Mouse (Mus musculus): ENCODE data around the gene Creb3l1. TPM values are rescaled to one million over a fixed set of nuclear protein-coding genes. Genes with fewer than 3 reads are reported as not detected.

The Creb3l1 gene
- polyA plus RNA-seq, 1 experiment from 2014 or later: 1.1 TPM

DNA sequence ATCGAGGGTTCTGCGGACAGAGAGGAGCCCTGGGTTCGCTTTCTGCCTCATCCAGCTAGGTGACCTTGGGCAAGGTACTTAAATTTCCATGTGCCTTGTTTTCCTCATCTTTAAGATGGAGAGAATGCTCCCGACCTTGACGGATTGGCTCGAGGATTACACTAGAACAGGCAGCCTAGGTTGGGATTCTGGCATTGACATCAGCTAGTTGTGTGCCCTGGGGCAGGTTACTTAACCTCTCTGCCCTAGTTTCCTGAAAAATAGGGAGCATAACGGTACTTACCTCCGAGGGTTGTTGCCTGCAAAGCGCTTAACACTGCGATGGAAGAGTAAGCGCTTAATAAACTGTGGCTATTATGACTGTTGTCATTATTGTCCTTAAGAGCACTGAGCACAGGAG, 34.6 kb upstream of the Creb3l1 start:
- H3K4me3 ChIP-seq (replicated peaks): peak overlapping the region; percentile 54
- H3K9me3 ChIP-seq (replicated peaks): no peaks in the 10 kb centered on the region
- H3K36me3 ChIP-seq (replicated peaks): no peaks in the 10 kb centered on the region
- peak overlapping the region; percentile 82 for H3K4me2 ChIP-seq
- WGBS (ENCODE audit: insufficient replicate concordance): 3% methylated on average over 11 of the region's 11 CpGs
- ATAC-seq (ENCODE audit: insufficient read depth): no peak
- H3K27ac ChIP-seq (replicated peaks): no peak overlapping the region
- H3K9ac ChIP-seq: no peak overlapping the region
- H3K27me3 ChIP-seq: peaks cover 89% of the 10 kb centered on the region
- peaks cover 28% of the 10 kb centered on the region for H3K4me1 ChIP-seq (replicated peaks)

DNA sequence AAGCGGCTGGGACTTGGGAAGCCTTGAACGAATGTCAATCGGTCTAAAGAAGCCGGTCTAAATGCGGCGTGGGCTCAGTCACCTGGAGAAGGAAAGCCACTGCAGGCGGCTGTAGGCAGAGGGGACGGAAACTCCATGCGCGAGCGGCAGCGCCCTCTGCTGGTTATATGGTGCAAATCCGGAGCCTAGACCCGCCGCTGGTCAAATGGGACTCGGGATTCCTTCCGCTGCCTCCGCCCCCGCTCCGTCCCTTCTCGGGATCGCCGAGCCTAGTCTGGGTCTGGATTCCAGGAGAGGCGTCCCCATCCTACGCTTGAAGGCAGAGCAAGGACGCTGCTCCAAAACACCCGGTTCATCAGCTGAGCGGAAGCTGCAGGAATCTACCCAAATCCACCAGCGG, 34.2 kb upstream of the Creb3l1 start:
- Histone ChIP-seq H3K36me3 (replicated peaks) (no peaks in the 10 kb centered on the region), H3K27ac (replicated peaks) (no peak overlapping the region), H3K9ac (no peak overlapping the region), H3K27me3 (peaks cover 94% of the 10 kb centered on the region), H3K4me1 (replicated peaks) (peaks cover 28% of the 10 kb centered on the region), H3K4me3 (replicated peaks) (peak overlapping the region; percentile 54), H3K4me2 (peak overlapping the region; percentile 82), H3K9me3 (replicated peaks) (no peaks in the 10 kb centered on the region)
- no peak for ATAC-seq (ENCODE audit: insufficient read depth)
- under 1% methylated on average over 29 of the region's 29 CpGs for WGBS (ENCODE audit: insufficient replicate concordance)

DNA sequence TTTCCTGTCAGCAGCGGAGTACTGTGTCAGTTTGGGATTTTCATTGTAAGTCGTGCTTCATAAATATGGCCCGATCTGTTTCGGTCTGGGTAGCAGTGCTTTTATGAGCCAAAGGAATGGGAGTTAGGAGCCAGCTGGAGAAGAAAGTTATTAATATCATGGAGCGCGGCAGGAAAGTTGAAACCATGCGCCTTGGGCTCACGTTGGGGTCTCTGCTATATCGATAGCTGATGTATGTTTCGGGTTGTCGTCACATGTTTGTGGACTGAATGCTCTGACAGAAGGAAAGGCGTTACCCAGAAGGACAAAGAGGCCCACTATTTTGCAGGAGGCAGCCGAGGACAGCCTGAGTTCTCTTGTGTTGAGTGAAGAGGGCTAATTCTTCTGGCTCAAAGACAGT, 32.5 kb upstream of the Creb3l1 start:
- H3K9me3 ChIP-seq (replicated peaks): no peaks in the 10 kb centered on the region
- no peak for ATAC-seq (ENCODE audit: insufficient read depth)
- no peaks in the 10 kb centered on the region for H3K36me3 ChIP-seq (replicated peaks)
- H3K27ac ChIP-seq (replicated peaks): no peak overlapping the region
- peaks cover 94% of the 10 kb centered on the region for H3K27me3 ChIP-seq
- H3K9ac ChIP-seq: no peak overlapping the region
- peaks cover 28% of the 10 kb centered on the region for H3K4me1 ChIP-seq (replicated peaks)
- H3K4me2 ChIP-seq: no peak overlapping the region
- 77% methylated on average over 13 of the region's 13 CpGs for WGBS (ENCODE audit: insufficient replicate concordance)
- H3K4me3 ChIP-seq (replicated peaks): no peak overlapping the region

DNA sequence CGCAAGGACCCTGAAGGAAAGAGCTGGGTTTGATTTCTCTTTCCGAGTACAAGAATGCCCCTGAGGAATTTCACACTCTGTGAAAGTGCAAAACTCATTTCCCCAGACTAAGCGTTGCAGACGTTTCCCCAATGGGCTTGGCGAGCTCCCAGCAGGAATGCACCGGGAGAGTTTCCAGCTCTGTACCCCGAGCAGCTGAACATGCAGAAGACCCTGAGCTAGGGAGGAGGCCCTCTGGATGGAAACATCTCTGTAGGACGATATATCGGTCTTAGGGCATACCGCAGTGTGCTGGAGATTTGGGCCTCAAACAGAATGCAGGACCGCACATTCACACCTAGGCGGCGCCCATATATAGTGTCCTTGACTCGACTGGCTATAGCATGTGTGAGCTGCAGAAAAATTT, 31.5 kb upstream of the Creb3l1 start:
- Histone ChIP-seq H3K27ac (replicated peaks) (peak overlapping the region; percentile 57), H3K4me2 (peak overlapping the region; percentile 70), H3K27me3 (peaks cover 90% of the 10 kb centered on the region), H3K9ac (0 out of 2 replicates have a peak overlapping the region, but pooled peaks have one; percentile 27), H3K4me3 (replicated peaks) (peak overlapping the region; percentile 41), H3K9me3 (replicated peaks) (no peaks in the 10 kb centered on the region), H3K4me1 (replicated peaks) (peaks cover 28% of the 10 kb centered on the region), H3K36me3 (replicated peaks) (no peaks in the 10 kb centered on the region)
- 4% methylated on average over 14 of the region's 14 CpGs for WGBS (ENCODE audit: insufficient replicate concordance)
- peak; percentile 47 for ATAC-seq (ENCODE audit: insufficient read depth)

DNA sequence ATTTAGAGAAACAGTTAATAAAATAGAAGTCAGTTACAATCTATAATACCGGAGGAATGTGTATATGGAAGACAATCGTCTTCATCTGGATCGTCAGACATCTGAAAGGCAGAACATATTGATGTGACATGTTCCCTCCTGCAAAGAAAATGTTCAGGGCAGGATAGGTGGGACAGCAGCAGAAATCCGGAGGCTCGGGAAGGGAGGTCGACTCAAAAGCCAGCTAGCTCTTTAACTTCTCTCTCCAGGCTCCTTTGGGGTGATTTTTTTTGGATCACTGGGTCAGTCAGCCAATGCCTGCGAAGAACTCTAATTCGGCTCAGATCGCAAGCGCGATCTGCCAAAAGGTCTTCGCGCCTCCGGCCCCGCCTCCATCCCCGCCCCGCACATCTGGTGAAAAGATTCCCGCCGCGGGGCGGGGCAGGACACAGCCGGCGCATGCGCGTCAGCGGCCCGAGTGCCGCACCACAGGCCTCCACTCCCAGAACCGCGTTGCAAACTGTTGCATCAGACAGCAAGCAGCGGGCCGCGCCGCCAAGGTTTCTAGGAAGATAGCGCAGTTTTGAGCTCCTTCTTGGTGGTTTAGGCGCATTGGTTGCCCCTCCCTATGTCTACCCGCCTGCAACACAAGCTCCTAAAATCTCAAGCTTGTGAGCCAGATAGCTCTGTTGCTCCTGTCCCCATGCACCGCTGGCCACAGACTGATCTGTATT, 31.0 kb upstream of the Creb3l1 start:
- peak overlapping the region; percentile 57 for H3K27ac ChIP-seq (replicated peaks)
- H3K4me1 ChIP-seq (replicated peaks): peaks cover 28% of the 10 kb centered on the region
- H3K9me3 ChIP-seq (replicated peaks): no peaks in the 10 kb centered on the region
- H3K4me2 ChIP-seq: peak overlapping the region; percentile 70
- 0 out of 2 replicates have a peak overlapping the region, but pooled peaks have one; percentile 27 for H3K9ac ChIP-seq
- peak; percentile 67 for ATAC-seq (ENCODE audit: insufficient read depth)
- H3K4me3 ChIP-seq (replicated peaks): peak overlapping the region; percentile 41
- WGBS (ENCODE audit: insufficient replicate concordance): 4% methylated on average over 38 of the region's 38 CpGs
- no peaks in the 10 kb centered on the region for H3K36me3 ChIP-seq (replicated peaks)
- H3K27me3 ChIP-seq: peaks cover 85% of the 10 kb centered on the region

DNA sequence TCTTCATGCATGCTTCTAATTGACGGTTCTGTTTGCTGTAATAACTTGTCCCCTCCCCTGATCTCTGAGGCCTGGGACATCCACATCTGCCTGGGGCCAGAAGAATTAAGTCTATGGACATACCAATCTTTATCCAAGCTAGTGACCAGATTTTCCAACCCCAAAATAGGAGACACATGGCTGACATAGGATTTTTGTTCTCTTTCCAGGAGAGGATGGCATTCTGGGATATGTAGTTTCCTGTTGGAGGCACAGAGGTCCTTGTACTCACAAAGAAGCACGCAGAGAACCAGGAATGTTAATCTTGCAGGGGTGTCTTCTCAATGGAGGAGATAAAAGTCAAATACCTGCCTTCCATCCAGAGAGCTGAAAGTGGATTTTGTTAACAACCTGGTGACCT, 28.5 kb upstream of the Creb3l1 start:
- Histone ChIP-seq H3K27me3 (peaks cover 67% of the 10 kb centered on the region), H3K9me3 (replicated peaks) (no peaks in the 10 kb centered on the region), H3K4me1 (replicated peaks) (peaks cover 17% of the 10 kb centered on the region), H3K4me2 (no peak overlapping the region), H3K9ac (no peak overlapping the region), H3K27ac (replicated peaks) (no peak overlapping the region), H3K36me3 (replicated peaks) (no peaks in the 10 kb centered on the region), H3K4me3 (replicated peaks) (no peak overlapping the region)
- no peak for ATAC-seq (ENCODE audit: insufficient read depth)
- WGBS (ENCODE audit: insufficient replicate concordance): 43% methylated on average over 2 of the region's 2 CpGs

DNA sequence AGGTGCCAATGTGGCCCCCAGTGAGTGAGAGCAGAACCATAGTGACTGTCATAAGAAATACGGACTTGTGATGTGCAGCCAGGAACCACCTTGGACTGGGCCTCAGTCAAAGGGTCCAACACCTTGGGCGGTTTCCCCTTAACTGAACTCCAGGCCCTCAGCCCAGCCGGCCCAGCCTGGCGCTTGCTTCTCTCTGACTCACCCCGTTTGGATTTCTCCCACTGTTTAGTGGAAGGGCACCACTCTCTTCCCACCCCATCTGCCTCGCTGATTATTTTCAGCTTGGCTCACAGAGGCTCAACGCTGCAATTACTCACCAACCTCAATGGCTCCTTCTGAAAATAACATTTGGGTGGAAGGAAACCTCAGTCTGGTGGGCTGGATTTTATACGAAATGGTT, 27.9 kb upstream of the Creb3l1 start:
- H3K27me3 ChIP-seq: peaks cover 61% of the 10 kb centered on the region
- peaks cover 17% of the 10 kb centered on the region for H3K4me1 ChIP-seq (replicated peaks)
- H3K9ac ChIP-seq: no peak overlapping the region
- H3K27ac ChIP-seq (replicated peaks): no peak overlapping the region
- no peaks in the 10 kb centered on the region for H3K36me3 ChIP-seq (replicated peaks)
- H3K9me3 ChIP-seq (replicated peaks): no peaks in the 10 kb centered on the region
- WGBS (ENCODE audit: insufficient replicate concordance): 63% methylated on average over 8 of the region's 8 CpGs
- H3K4me2 ChIP-seq: no peak overlapping the region
- no peak for ATAC-seq (ENCODE audit: insufficient read depth)
- H3K4me3 ChIP-seq (replicated peaks): no peak overlapping the region

DNA sequence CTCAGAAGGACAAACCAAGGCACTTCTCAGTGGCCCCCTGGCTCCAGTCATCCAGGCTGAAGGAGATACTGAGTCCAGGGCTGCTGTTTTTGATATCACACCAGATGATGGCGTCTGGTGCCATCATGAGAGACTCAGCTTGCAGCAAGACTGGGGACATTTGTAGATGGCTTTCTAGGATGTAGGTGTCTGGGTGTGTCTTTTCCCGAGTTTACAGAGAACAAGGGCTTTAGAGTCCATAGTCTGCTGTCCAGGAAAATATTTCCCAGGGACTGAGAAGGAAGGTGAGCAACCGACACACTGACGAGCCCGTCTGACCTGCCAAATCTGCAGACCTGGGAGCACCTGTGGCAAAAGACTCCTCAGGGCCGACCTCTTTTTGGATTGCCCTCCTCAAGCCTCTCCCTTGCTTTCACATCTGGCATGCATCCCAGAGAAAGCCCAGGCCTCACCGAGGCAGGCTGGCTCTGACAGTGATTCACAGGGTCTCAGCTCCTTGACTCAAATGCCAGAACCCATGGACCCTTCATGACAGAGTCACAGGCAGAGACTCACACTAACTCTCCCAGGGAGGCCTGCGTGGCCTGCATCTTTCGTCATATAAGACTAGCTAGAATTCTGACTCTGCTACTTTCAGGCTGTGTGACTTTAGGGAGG, 23.9 kb upstream of the Creb3l1 start:
- Histone ChIP-seq H3K4me1 (replicated peaks) (0 out of 2 replicates have a peak, but pooled peaks cover 5% of the 10 kb centered on the region), H3K27ac (replicated peaks) (no peak overlapping the region), H3K9ac (no peak overlapping the region), H3K4me3 (replicated peaks) (no peak overlapping the region), H3K9me3 (replicated peaks) (no peaks in the 10 kb centered on the region), H3K36me3 (replicated peaks) (no peaks in the 10 kb centered on the region), H3K4me2 (no peak overlapping the region), H3K27me3 (peaks cover 24% of the 10 kb centered on the region)
- 52% methylated on average over 9 of the region's 9 CpGs for WGBS (ENCODE audit: insufficient replicate concordance)
- ATAC-seq (ENCODE audit: insufficient read depth): no peak; the same call in 1 of the 2 replicates

DNA sequence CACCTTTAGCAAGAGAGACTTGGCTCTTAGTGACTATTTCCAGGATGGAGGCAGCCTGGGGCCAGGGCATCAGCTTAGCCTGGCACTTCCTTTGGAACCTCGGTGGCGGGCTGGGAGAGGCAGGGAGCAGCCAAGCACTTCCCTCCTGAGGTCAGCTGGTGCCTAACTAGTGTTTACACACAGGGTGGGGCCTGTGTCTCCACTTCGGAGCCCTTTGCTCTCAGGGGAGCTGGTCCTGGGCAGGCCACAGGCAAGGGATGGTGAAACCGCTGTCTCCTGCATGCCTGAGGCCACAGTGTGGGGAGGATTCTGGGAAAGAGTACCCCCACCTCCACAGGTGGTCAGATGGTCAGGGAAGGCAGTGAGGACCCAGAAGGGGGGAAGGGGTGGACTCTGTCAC, 23.3 kb upstream of the Creb3l1 start:
- peaks cover 18% of the 10 kb centered on the region for H3K27me3 ChIP-seq
- peak; percentile 65 for ATAC-seq (ENCODE audit: insufficient read depth)
- WGBS (ENCODE audit: insufficient replicate concordance): 23% methylated on average over 4 of the region's 4 CpGs
- no peaks in the 10 kb centered on the region for H3K36me3 ChIP-seq (replicated peaks)
- no peaks in the 10 kb centered on the region for H3K9me3 ChIP-seq (replicated peaks)
- no peak overlapping the region for H3K27ac ChIP-seq (replicated peaks)
- 0 out of 2 replicates have a peak, but pooled peaks cover 5% of the 10 kb centered on the region for H3K4me1 ChIP-seq (replicated peaks)
- no peak overlapping the region for H3K4me3 ChIP-seq (replicated peaks)
- no peak overlapping the region for H3K9ac ChIP-seq
- H3K4me2 ChIP-seq: no peak overlapping the region

DNA sequence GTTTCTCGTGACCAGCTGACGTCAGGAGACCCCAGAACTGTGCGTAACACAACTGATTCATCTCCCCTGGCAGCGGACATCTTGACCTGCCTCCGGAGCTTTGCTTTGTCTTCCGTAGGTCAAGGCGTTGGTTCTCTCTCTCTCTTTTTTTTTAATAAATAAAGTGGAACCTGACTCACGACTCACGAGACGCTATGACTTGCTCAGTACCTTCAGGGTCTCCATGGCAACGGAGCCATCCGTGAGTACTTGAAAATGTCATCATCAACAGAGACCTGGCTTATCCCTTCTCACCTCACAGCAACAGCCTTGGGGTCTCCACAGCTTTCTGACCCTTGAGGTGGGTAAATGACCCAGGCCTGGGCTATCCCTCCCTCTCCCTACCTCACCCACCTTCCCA, 19.0 kb upstream of the Creb3l1 start:
- no peak overlapping the region for H3K4me3 ChIP-seq (replicated peaks)
- H3K4me1 ChIP-seq (replicated peaks): 0 out of 2 replicates have a peak, but pooled peaks cover 5% of the 10 kb centered on the region
- ATAC-seq (ENCODE audit: insufficient read depth): no peak
- no peak overlapping the region for H3K4me2 ChIP-seq
- no peak overlapping the region for H3K9ac ChIP-seq
- H3K27me3 ChIP-seq: 0 out of 2 replicates have a peak, but pooled peaks cover 1% of the 10 kb centered on the region
- H3K9me3 ChIP-seq (replicated peaks): no peaks in the 10 kb centered on the region
- WGBS (ENCODE audit: insufficient replicate concordance): 74% methylated on average over 12 of the region's 12 CpGs
- no peak overlapping the region for H3K27ac ChIP-seq (replicated peaks)
- H3K36me3 ChIP-seq (replicated peaks): no peaks in the 10 kb centered on the region

DNA sequence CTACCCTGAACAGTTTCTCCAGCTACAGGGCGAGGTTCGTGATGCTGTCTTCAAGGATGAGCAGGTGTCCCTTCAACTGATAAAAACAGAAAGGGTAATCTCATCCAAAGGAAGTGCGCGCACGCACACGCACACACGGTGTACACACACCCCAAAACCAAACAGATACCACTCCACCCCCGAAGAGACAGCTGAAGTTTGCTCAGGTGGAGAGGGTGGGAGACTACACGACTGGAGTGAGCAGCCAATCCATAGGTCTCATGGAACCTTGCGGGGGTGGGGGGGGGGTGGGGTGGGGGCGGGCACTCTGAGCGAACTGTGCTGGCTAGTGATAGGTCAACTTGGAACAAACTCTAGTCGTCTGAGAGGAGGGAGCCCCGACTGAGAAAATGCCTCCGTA, 17.2 kb upstream of the Creb3l1 start:
- Histone ChIP-seq H3K4me2 (no peak overlapping the region), H3K27ac (replicated peaks) (no peak overlapping the region), H3K9me3 (replicated peaks) (no peaks in the 10 kb centered on the region), H3K4me1 (replicated peaks) (no peaks in the 10 kb centered on the region), H3K9ac (no peak overlapping the region), H3K36me3 (replicated peaks) (no peaks in the 10 kb centered on the region), H3K27me3 (no peaks in the 10 kb centered on the region), H3K4me3 (replicated peaks) (no peak overlapping the region)
- 57% methylated on average over 15 of the region's 15 CpGs for WGBS (ENCODE audit: insufficient replicate concordance)
- no peak for ATAC-seq (ENCODE audit: insufficient read depth)
